Mouse (Mus musculus) CH12.LX (cell line): ENCODE measurements at regions not wholly inside any gene's neighbourhood (a gene's known extent, or its start where the extent isn't known, plus 50 kb on each side); places are given as distances from the start of the nearest gene placed in this dataset.

Experiments used
- CHD2 ChIP-seq: IDR thresholded peaks from 2 replicates; pipeline ENCODE4 v1.6.1; 2011; ENCODE audit warnings: low read length, improper control_type of control experiment
- CTCF ChIP-seq, 2 experiments: IDR thresholded peaks in 1 of 2; conservative IDR thresholded peaks in 1 of 2; 2 replicates each; pipeline ENCODE4 v1.5.1; 2011 to 2012; ENCODE audit warnings: low read depth in 2 of 2, low read length in 2 of 2, improper control_type of control experiment in 1 of 2, inconsistent platforms in 1 of 2, mild to moderate bottlenecking in 1 of 2, moderate library complexity in 1 of 2
- ELF1 ChIP-seq: IDR thresholded peaks from 2 replicates; pipeline ENCODE4 v1.6.1; 2014; ENCODE audit warnings: low read depth, mild to moderate bottlenecking, inconsistent platforms, low read length, improper control_type of control experiment
- EP300 ChIP-seq: IDR thresholded peaks from 2 replicates; pipeline ENCODE4 v1.6.1; 2011; ENCODE audit warnings: low read length, improper control_type of control experiment
- ETS1 ChIP-seq: conservative IDR thresholded peaks from 2 replicates; pipeline ENCODE4 v1.6.1; 2012; ENCODE audit warnings: low read depth, mild to moderate bottlenecking, inconsistent platforms, low read length, improper control_type of control experiment, moderate library complexity
- HCFC1 ChIP-seq: IDR thresholded peaks from 2 replicates; pipeline ENCODE4 v1.6.1; 2012; ENCODE audit warnings: low read depth, mild to moderate bottlenecking, inconsistent platforms, low read length, improper control_type of control experiment
- MAX ChIP-seq: IDR thresholded peaks from 2 replicates; pipeline ENCODE4 v1.6.1; 2011; ENCODE audit warnings: low read length, improper control_type of control experiment
- POLR2A ChIP-seq: IDR thresholded peaks from 2 replicates; pipeline ENCODE4 v1.6.1; 2011; ENCODE audit warnings: low read depth, mild to moderate bottlenecking, improper control_type of control experiment, low read length
- POLR2AphosphoS2 ChIP-seq: IDR thresholded peaks from 2 replicates; pipeline ENCODE4 v1.6.1; 2011; ENCODE audit warnings: low read depth, low read length, improper control_type of control experiment
- RAD21 ChIP-seq: IDR thresholded peaks from 2 replicates; pipeline ENCODE4 v1.6.1; 2011; ENCODE audit warnings: low read depth, mild to moderate bottlenecking, low read length, improper control_type of control experiment, moderate library complexity
- SMC3 ChIP-seq: IDR thresholded peaks from 2 replicates; pipeline ENCODE4 v1.6.1; 2011; ENCODE audit warnings: low read depth, low read length, improper control_type of control experiment
- USF1 ChIP-seq: IDR thresholded peaks from 2 replicates; pipeline ENCODE4 v1.6.1; 2014; ENCODE audit warnings: low read depth, mild to moderate bottlenecking, inconsistent platforms, low read length, improper control_type of control experiment
- USF2 ChIP-seq: conservative IDR thresholded peaks from 2 replicates; pipeline ENCODE4 v1.6.1; 2011; ENCODE audit warnings: low read depth, low read length, improper control_type of control experiment
- ZC3H11A ChIP-seq: IDR thresholded peaks from 2 replicates; pipeline ENCODE4 v1.6.1; 2012; ENCODE audit warnings: low read depth, mild to moderate bottlenecking, inconsistent platforms, low read length, improper control_type of control experiment

DNA sequence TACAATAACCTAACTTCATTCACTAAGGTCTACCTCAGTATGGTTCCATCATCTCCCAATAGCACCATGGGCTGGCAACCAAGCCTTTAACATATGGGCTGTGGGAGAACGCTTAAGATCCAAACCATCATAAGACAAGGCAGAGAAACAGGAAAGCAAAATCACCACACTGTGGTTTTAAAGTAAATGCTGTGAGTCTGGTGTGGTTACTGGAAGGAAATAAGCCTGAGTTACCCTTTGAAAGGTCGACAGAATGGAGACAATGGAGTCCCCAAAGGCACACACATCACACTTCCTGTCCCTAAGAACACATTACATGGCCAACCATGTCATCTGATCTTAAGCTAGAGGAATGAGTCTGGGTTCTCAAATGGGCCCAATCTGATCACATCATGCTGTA, 405.8 kb upstream of the Gm6657 start:
- TF ChIP-seq SMC3 (no peak), ELF1 (no peak), CTCF (conservative IDR thresholded peaks at IDR 0.05 in 1 of 2, IDR thresholded peaks at IDR 0.05 in 1 of 2; ENCODE audit: low read depth in 2 of 2, low read length in 2 of 2) (no peak), POLR2AphosphoS2 (no peak), POLR2A (no peak), MAX (no peak), EP300 (no peak), HCFC1 (no peak), RAD21 (no peak), ZC3H11A (no peak), USF2 (no peak), USF1 (no peak), CHD2 (no peak), ETS1 (no peak)
